Mouse (Mus musculus): ENCODE measurements around the gene Grhpr. TPM values are rescaled to one million over a fixed set of nuclear protein-coding genes. Genes with fewer than 3 reads are reported as not detected.

Grhpr gene
- polyA plus RNA-seq, 1 experiment from 2014 or later, result 87.9 TPM

- Histone ChIP-seq H3K4me1 (ENCODE audit: control insufficient read depth, insufficient read depth, low read length) (no peaks in the 10 kb centered on the region), H3K9me3 (replicated peaks; ENCODE audit: control insufficient read depth, low read length) (no peaks in the 10 kb centered on the region), H3K27ac (ENCODE audit: low read depth, low read length) (no peak overlapping the region), H3K9ac (ENCODE audit: low read depth, low read length) (no peak overlapping the region), H3K36me3 (ENCODE audit: control insufficient read depth, insufficient read depth, low read length) (no peaks in the 10 kb centered on the region), H3K4me2 (no peak overlapping the region), H3K4me3 (ENCODE audit: low read depth, low read length) (no peak overlapping the region), H3K27me3 (ENCODE audit: control insufficient read depth, insufficient read depth, low read length) (no peaks in the 10 kb centered on the region)
- ATAC-seq (replicated peaks; ENCODE audit: insufficient number of reproducible peaks, low FRiP score, low TSS enrichment), result no peak
- 66% methylated on average over 8 of the region's 8 CpGs for WGBS (ENCODE audit: insufficient replicate concordance)
Measured at GRCm38 (mm10) chr4:44967402-44967801, 13.8 kb upstream of the Grhpr start.

GRCm38 (mm10) chr4:44970056-44970455 is 11.1 kb upstream of the Grhpr start:
- no peaks in the 10 kb centered on the region for H3K36me3 ChIP-seq (ENCODE audit: control insufficient read depth, insufficient read depth, low read length)
- no peaks in the 10 kb centered on the region for H3K9me3 ChIP-seq (replicated peaks; ENCODE audit: control insufficient read depth, low read length)
- no peak overlapping the region for H3K9ac ChIP-seq (ENCODE audit: low read depth, low read length)
- H3K27me3 ChIP-seq (ENCODE audit: control insufficient read depth, insufficient read depth, low read length), result no peaks in the 10 kb centered on the region
- peaks cover 2% of the 10 kb centered on the region; the same call in 1 of the 2 replicates for H3K4me1 ChIP-seq (ENCODE audit: control insufficient read depth, insufficient read depth, low read length)
- H3K4me2 ChIP-seq, result no peak overlapping the region
- 87% methylated on average over 7 of the region's 7 CpGs for WGBS (ENCODE audit: insufficient replicate concordance)
- ATAC-seq (replicated peaks; ENCODE audit: insufficient number of reproducible peaks, low FRiP score, low TSS enrichment), result no peak
- no peak overlapping the region for H3K27ac ChIP-seq (ENCODE audit: low read depth, low read length)
- no peak overlapping the region for H3K4me3 ChIP-seq (ENCODE audit: low read depth, low read length)

- Histone ChIP-seq H3K9me3 (replicated peaks; ENCODE audit: control insufficient read depth, low read length) (no peaks in the 10 kb centered on the region), H3K36me3 (ENCODE audit: control insufficient read depth, insufficient read depth, low read length) (no peaks in the 10 kb centered on the region), H3K4me3 (ENCODE audit: low read depth, low read length) (no peak overlapping the region), H3K27ac (ENCODE audit: low read depth, low read length) (no peak overlapping the region), H3K9ac (ENCODE audit: low read depth, low read length) (no peak overlapping the region), H3K4me1 (ENCODE audit: control insufficient read depth, insufficient read depth, low read length) (peaks cover 2% of the 10 kb centered on the region; the same call in 1 of the 2 replicates), H3K27me3 (ENCODE audit: control insufficient read depth, insufficient read depth, low read length) (no peaks in the 10 kb centered on the region), H3K4me2 (no peak overlapping the region)
- no peak for ATAC-seq (replicated peaks; ENCODE audit: insufficient number of reproducible peaks, low FRiP score, low TSS enrichment)
- WGBS (ENCODE audit: insufficient replicate concordance), result 19% methylated on average over 10 of the region's 10 CpGs
Measured at GRCm38 (mm10) chr4:44970612-44971110, 10.5 kb upstream of the Grhpr start.

GRCm38 (mm10) chr4:44973450-44973849 is 7.7 kb upstream of the Grhpr start:
- H3K36me3 ChIP-seq (ENCODE audit: control insufficient read depth, insufficient read depth, low read length), result no peaks in the 10 kb centered on the region
- H3K27ac ChIP-seq (ENCODE audit: low read depth, low read length), result no peak overlapping the region
- H3K9ac ChIP-seq (ENCODE audit: low read depth, low read length), result 0 out of 2 replicates have a peak overlapping the region, but pooled peaks have one; percentile 4
- no peaks in the 10 kb centered on the region for H3K27me3 ChIP-seq (ENCODE audit: control insufficient read depth, insufficient read depth, low read length)
- H3K4me3 ChIP-seq (ENCODE audit: low read depth, low read length), result peak overlapping the region; percentile 11; the same call in 1 of the 2 replicates
- 8% methylated on average over 9 of the region's 9 CpGs for WGBS (ENCODE audit: insufficient replicate concordance)
- peak overlapping the region; percentile 59 for H3K4me2 ChIP-seq
- H3K4me1 ChIP-seq (ENCODE audit: control insufficient read depth, insufficient read depth, low read length), result peaks cover 2% of the 10 kb centered on the region; the same call in 1 of the 2 replicates
- no peaks in the 10 kb centered on the region for H3K9me3 ChIP-seq (replicated peaks; ENCODE audit: control insufficient read depth, low read length)
- peak; percentile 50; the same call in 1 of the 2 replicates for ATAC-seq (replicated peaks; ENCODE audit: insufficient number of reproducible peaks, low FRiP score, low TSS enrichment)

GRCm38 (mm10) chr4:44973871-44974270 is 7.3 kb upstream of the Grhpr start:
- H3K4me1 ChIP-seq (ENCODE audit: control insufficient read depth, insufficient read depth, low read length), result peaks cover 2% of the 10 kb centered on the region; the same call in 1 of the 2 replicates
- no peaks in the 10 kb centered on the region for H3K9me3 ChIP-seq (replicated peaks; ENCODE audit: control insufficient read depth, low read length)
- peak overlapping the region; percentile 11; the same call in 1 of the 2 replicates for H3K4me3 ChIP-seq (ENCODE audit: low read depth, low read length)
- no peak for ATAC-seq (replicated peaks; ENCODE audit: insufficient number of reproducible peaks, low FRiP score, low TSS enrichment)
- 47% methylated on average over 14 of the region's 14 CpGs for WGBS (ENCODE audit: insufficient replicate concordance)
- no peaks in the 10 kb centered on the region for H3K36me3 ChIP-seq (ENCODE audit: control insufficient read depth, insufficient read depth, low read length)
- H3K27me3 ChIP-seq (ENCODE audit: control insufficient read depth, insufficient read depth, low read length), result no peaks in the 10 kb centered on the region
- no peak overlapping the region for H3K27ac ChIP-seq (ENCODE audit: low read depth, low read length)
- H3K4me2 ChIP-seq, result peak overlapping the region; percentile 59
- H3K9ac ChIP-seq (ENCODE audit: low read depth, low read length), result 0 out of 2 replicates have a peak overlapping the region, but pooled peaks have one; percentile 4

- ATAC-seq (replicated peaks; ENCODE audit: insufficient number of reproducible peaks, low FRiP score, low TSS enrichment), result no peak
- Histone ChIP-seq H3K4me1 (ENCODE audit: control insufficient read depth, insufficient read depth, low read length) (peaks cover 2% of the 10 kb centered on the region; the same call in 1 of the 2 replicates), H3K36me3 (ENCODE audit: control insufficient read depth, insufficient read depth, low read length) (no peaks in the 10 kb centered on the region), H3K9ac (ENCODE audit: low read depth, low read length) (no peak overlapping the region), H3K9me3 (replicated peaks; ENCODE audit: control insufficient read depth, low read length) (no peaks in the 10 kb centered on the region), H3K27ac (ENCODE audit: low read depth, low read length) (no peak overlapping the region), H3K27me3 (ENCODE audit: control insufficient read depth, insufficient read depth, low read length) (no peaks in the 10 kb centered on the region), H3K4me3 (ENCODE audit: low read depth, low read length) (no peak overlapping the region), H3K4me2 (no peak overlapping the region)
- WGBS (ENCODE audit: insufficient replicate concordance), result 73% methylated on average over 8 of the region's 8 CpGs
Measured at GRCm38 (mm10) chr4:44974331-44974730, 6.9 kb upstream of the Grhpr start.

- Histone ChIP-seq H3K4me1 (ENCODE audit: control insufficient read depth, insufficient read depth, low read length) (peaks cover 5% of the 10 kb centered on the region; the same call in 1 of the 2 replicates), H3K9ac (ENCODE audit: low read depth, low read length) (no peak overlapping the region), H3K9me3 (replicated peaks; ENCODE audit: control insufficient read depth, low read length) (no peaks in the 10 kb centered on the region), H3K27ac (ENCODE audit: low read depth, low read length) (no peak overlapping the region), H3K4me3 (ENCODE audit: low read depth, low read length) (no peak overlapping the region), H3K27me3 (ENCODE audit: control insufficient read depth, insufficient read depth, low read length) (no peaks in the 10 kb centered on the region), H3K4me2 (no peak overlapping the region), H3K36me3 (ENCODE audit: control insufficient read depth, insufficient read depth, low read length) (no peaks in the 10 kb centered on the region)
- WGBS (ENCODE audit: insufficient replicate concordance), result 75% methylated on average over 6 of the region's 6 CpGs
- no peak for ATAC-seq (replicated peaks; ENCODE audit: insufficient number of reproducible peaks, low FRiP score, low TSS enrichment)
Measured at GRCm38 (mm10) chr4:44976026-44976615, 5.1 kb upstream of the Grhpr start.

GRCm38 (mm10) chr4:44976921-44977710 is 4.1 kb upstream of the Grhpr start:
- peaks cover 10% of the 10 kb centered on the region for H3K4me1 ChIP-seq (ENCODE audit: control insufficient read depth, insufficient read depth, low read length)
- no peak overlapping the region for H3K4me3 ChIP-seq (ENCODE audit: low read depth, low read length)
- H3K9ac ChIP-seq (ENCODE audit: low read depth, low read length), result no peak overlapping the region
- H3K4me2 ChIP-seq, result no peak overlapping the region
- WGBS (ENCODE audit: insufficient replicate concordance), result 83% methylated on average over 10 of the region's 10 CpGs
- H3K27ac ChIP-seq (ENCODE audit: low read depth, low read length), result no peak overlapping the region
- H3K9me3 ChIP-seq (replicated peaks; ENCODE audit: control insufficient read depth, low read length), result no peaks in the 10 kb centered on the region
- no peaks in the 10 kb centered on the region for H3K36me3 ChIP-seq (ENCODE audit: control insufficient read depth, insufficient read depth, low read length)
- ATAC-seq (replicated peaks; ENCODE audit: insufficient number of reproducible peaks, low FRiP score, low TSS enrichment), result no peak
- no peaks in the 10 kb centered on the region for H3K27me3 ChIP-seq (ENCODE audit: control insufficient read depth, insufficient read depth, low read length)

Data from heart, embryonic 11.5 days (tissue).